Mouse (Mus musculus): ENCODE measurements around the gene Gm43517.

The Gm43517 gene

DNA sequence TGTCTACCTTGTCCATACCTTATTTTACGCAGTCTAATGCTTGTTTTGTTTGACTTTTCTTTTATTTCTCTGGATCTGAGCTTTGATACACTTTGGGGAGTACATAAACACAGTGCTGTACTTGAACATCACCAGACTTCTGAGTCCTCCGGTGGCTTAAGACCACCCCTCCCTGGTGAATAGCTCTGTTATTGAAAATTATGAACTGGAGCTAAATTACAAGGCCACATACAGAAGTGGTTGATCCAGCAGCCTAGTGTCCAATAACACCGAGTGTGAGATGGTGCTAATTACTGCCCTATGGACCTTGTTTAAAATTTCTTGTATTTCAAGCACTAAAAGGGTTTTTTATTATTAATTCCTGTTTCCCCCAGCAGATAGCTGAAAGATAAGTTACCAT lies 33.0 kb downstream of the Gm43517 start:
- DNase-seq = no peak
